Mouse (Mus musculus): ENCODE measurements around the gene Miga1. TPM values are rescaled to one million over a fixed set of nuclear protein-coding genes. Genes with fewer than 3 reads are reported as not detected.

The Miga1 gene
- polyA plus RNA-seq, 1 experiment from 2014 or later: 19.0 TPM

DNA sequence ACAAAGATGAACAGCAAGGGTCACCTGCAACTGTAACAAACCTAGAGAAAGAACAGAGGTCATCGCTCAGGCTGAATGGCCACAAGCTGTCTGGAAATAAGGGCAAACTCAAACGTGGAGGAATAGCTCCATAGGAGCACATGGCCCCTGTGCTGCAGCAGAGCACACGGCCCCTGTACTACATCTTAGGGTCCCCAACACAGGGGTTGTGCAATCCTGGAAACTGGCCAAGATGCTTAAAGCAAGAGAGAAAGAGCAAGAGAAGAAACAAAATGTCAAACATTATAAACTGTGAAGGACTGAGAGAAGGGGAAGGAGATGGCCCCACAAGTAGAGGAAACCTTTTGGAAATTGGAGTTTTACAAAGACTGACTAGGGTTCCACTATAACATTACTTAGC lies 45.8 kb downstream of the Miga1 start:
- Histone ChIP-seq H3K4me3 (ENCODE audit: low read length) (no peak overlapping the region), H3K4me1 (ENCODE audit: control insufficient read depth, insufficient read depth, low read depth, low read length) (no peaks in the 10 kb centered on the region), H3K4me2 (ENCODE audit: low read length) (no peak overlapping the region), H3K27ac (ENCODE audit: low read depth, low read length) (no peak overlapping the region), H3K36me3 (ENCODE audit: control insufficient read depth, insufficient read depth, low read length) (peaks cover 19% of the 10 kb centered on the region; the same call in 1 of the 2 replicates), H3K27me3 (replicated peaks; ENCODE audit: control insufficient read depth, insufficient read depth, low read length) (no peaks in the 10 kb centered on the region), H3K9ac (ENCODE audit: low read depth, low read length) (no peak overlapping the region), H3K9me3 (ENCODE audit: control insufficient read depth, low read length) (no peaks in the 10 kb centered on the region)
- ATAC-seq: no peak
- 77% methylated on average over 3 of the region's 3 CpGs for WGBS

DNA sequence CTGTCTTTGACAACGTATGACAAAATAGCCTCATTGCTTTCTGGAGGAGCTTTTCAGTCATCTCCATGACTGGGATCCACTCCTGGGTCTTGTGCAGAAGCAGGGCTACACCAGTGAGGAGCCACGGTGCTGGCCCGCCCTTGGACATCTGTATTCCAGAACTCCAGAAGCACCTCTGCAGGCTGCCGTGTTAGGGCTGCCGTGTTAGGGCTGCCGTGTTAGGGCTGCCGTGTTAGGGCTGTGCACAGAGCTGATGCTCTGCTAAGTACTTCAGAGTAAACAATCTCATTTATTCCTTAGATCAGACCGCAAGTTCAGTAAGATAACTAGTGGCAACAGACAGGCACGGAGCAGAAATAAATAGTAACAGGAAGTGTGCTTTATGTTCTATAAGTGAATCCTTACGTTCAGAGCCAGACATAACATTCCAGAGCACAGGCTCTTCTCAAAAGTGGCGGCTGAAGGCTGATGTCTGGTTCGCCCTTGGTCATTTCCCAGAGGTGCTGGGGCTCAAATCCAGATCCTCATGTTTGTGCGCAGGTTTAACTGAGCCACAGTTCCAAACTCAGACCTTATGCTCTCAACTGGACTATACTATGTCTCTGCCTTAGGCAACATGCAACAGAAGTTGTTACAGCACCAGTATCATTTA lies 46.6 kb downstream of the Miga1 start:
- no peak overlapping the region for H3K4me2 ChIP-seq (ENCODE audit: low read length)
- no peaks in the 10 kb centered on the region for H3K9me3 ChIP-seq (ENCODE audit: control insufficient read depth, low read length)
- 86% methylated on average over 13 of the region's 13 CpGs for WGBS
- no peak overlapping the region for H3K9ac ChIP-seq (ENCODE audit: low read depth, low read length)
- H3K27ac ChIP-seq (ENCODE audit: low read depth, low read length): no peak overlapping the region
- H3K4me3 ChIP-seq (ENCODE audit: low read length): no peak overlapping the region
- ATAC-seq: no peak
- H3K27me3 ChIP-seq (replicated peaks; ENCODE audit: control insufficient read depth, insufficient read depth, low read length): no peaks in the 10 kb centered on the region
- no peaks in the 10 kb centered on the region for H3K4me1 ChIP-seq (ENCODE audit: control insufficient read depth, insufficient read depth, low read depth, low read length)
- peaks cover 19% of the 10 kb centered on the region; the same call in 1 of the 2 replicates for H3K36me3 ChIP-seq (ENCODE audit: control insufficient read depth, insufficient read depth, low read length)

DNA sequence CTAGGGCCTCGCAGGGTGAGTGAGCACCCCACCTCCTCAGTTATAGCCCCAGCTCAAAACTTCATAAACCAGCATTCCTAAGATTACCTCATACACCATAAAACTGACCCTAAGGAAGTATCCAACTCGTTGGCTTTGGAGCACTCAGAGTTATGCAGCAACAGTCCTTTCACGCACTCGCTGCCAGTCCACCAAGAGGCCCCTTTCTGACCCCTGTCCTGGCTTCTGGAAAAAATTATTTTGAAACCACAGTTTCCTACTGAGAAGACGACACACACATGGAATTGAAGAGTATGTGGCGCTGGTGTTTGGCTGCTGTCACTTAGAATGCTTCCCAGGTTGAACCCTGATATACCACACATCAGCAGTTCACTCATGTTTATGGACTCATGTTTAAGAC lies 48.3 kb downstream of the Miga1 start:
- H3K4me2 ChIP-seq (ENCODE audit: low read length): no peak overlapping the region

DNA sequence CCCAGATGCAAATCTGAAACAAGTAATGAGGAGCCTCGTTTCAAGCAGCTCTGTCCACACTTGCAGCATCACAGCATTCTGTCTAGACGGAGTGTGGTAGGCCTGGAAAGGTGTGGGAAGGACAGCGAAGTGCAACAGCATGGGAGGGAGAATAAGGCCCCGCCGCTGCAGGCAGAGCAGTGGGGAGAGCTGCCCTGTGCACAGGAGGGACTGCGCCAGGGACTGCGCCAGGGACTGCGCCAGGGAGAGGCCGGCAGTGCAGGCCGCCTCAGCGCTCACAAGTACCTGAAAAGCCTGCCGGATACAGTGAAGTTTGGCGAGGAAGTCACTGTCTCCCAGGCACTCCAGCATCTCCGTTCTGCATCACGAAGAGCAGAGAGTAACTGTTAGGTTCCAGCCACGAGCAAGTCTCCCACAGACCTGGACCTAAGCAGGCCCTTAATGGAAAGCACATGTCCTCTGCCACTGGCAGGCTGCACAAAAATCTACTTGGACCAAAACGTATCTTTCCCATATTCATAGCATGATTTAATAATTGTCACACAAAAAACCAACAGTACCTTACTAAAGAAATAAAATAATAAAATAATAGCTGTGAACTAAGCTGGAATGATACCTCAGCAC lies 49.9 kb downstream of the Miga1 start:
- Histone ChIP-seq H3K9ac (ENCODE audit: low read depth, low read length) (no peak overlapping the region), H3K4me3 (ENCODE audit: low read length) (no peak overlapping the region), H3K4me2 (ENCODE audit: low read length) (no peak overlapping the region), H3K9me3 (ENCODE audit: control insufficient read depth, low read length) (no peaks in the 10 kb centered on the region), H3K36me3 (ENCODE audit: control insufficient read depth, insufficient read depth, low read length) (peaks cover 24% of the 10 kb centered on the region), H3K27ac (ENCODE audit: low read depth, low read length) (no peak overlapping the region), H3K4me1 (ENCODE audit: control insufficient read depth, insufficient read depth, low read depth, low read length) (no peaks in the 10 kb centered on the region), H3K27me3 (replicated peaks; ENCODE audit: control insufficient read depth, insufficient read depth, low read length) (no peaks in the 10 kb centered on the region)
- ATAC-seq: no peak
- 83% methylated on average over 15 of the region's 17 CpGs for WGBS

More for the DNA sequence above, 48.3 kb downstream of the Miga1 start:
- no peak overlapping the region for H3K4me3 ChIP-seq (ENCODE audit: low read length)
- H3K27ac ChIP-seq (ENCODE audit: low read depth, low read length): no peak overlapping the region
- 91% methylated on average over 6 of the region's 6 CpGs for WGBS
- peaks cover 28% of the 10 kb centered on the region for H3K36me3 ChIP-seq (ENCODE audit: control insufficient read depth, insufficient read depth, low read length)
- ATAC-seq: no peak
- H3K27me3 ChIP-seq (replicated peaks; ENCODE audit: control insufficient read depth, insufficient read depth, low read length): no peaks in the 10 kb centered on the region
- H3K4me1 ChIP-seq (ENCODE audit: control insufficient read depth, insufficient read depth, low read depth, low read length): no peaks in the 10 kb centered on the region
- no peak overlapping the region for H3K9ac ChIP-seq (ENCODE audit: low read depth, low read length)
- no peaks in the 10 kb centered on the region for H3K9me3 ChIP-seq (ENCODE audit: control insufficient read depth, low read length)

DNA sequence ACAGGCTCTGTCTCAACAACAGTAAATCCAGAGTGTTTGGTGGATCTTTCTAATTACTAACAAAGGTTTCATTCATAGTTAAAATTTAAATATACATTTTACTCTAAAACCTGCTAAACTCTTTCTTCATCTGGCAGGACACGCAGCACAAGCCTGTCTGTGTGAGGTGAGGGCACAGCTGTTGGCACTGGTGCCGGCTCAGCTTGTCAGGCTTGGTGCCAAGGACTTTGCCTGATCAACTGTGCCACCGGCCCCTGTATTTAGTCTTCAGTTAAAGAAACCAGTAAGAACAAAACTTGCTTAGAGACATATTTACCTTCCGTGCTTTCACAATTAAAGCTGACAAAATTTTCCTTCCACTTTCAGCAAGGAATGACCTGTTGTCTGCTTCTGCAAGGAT lies 51.5 kb downstream of the Miga1 start:
- Histone ChIP-seq H3K4me2 (ENCODE audit: low read length) (no peak overlapping the region), H3K4me3 (ENCODE audit: low read length) (no peak overlapping the region), H3K4me1 (ENCODE audit: control insufficient read depth, insufficient read depth, low read depth, low read length) (no peaks in the 10 kb centered on the region), H3K27ac (ENCODE audit: low read depth, low read length) (no peak overlapping the region), H3K9ac (ENCODE audit: low read depth, low read length) (no peak overlapping the region), H3K36me3 (ENCODE audit: control insufficient read depth, insufficient read depth, low read length) (peaks cover 25% of the 10 kb centered on the region), H3K27me3 (replicated peaks; ENCODE audit: control insufficient read depth, insufficient read depth, low read length) (no peaks in the 10 kb centered on the region), H3K9me3 (ENCODE audit: control insufficient read depth, low read length) (no peaks in the 10 kb centered on the region)
- ATAC-seq: no peak
- WGBS: 71% methylated on average over 4 of the region's 4 CpGs

DNA sequence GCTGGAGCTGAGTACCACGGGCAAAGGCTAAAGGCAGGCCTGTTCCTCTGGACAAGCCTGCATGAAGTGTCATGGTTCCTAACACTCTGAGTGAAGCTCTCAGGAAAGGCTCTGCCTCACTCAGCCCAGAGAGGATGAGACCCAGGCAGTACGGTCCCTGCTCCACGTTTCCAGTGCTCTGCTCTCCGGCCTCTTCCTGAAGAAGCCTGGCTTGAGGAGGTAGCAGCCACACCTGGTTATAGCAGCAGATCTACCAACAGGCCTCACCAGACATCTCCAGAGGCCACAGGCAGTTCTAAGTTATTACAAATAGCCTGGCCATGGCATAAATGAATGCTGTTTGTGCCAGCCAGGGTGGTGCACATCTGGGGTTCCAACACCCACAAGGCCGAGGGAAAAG lies 51.9 kb downstream of the Miga1 start:
- peaks cover 23% of the 10 kb centered on the region for H3K36me3 ChIP-seq (ENCODE audit: control insufficient read depth, insufficient read depth, low read length)
- WGBS: 87% methylated on average over 5 of the region's 5 CpGs
- H3K27me3 ChIP-seq (replicated peaks; ENCODE audit: control insufficient read depth, insufficient read depth, low read length): no peaks in the 10 kb centered on the region
- H3K27ac ChIP-seq (ENCODE audit: low read depth, low read length): no peak overlapping the region
- ATAC-seq: no peak
- H3K9me3 ChIP-seq (ENCODE audit: control insufficient read depth, low read length): no peaks in the 10 kb centered on the region
- no peak overlapping the region for H3K9ac ChIP-seq (ENCODE audit: low read depth, low read length)
- H3K4me2 ChIP-seq (ENCODE audit: low read length): no peak overlapping the region
- no peak overlapping the region for H3K4me3 ChIP-seq (ENCODE audit: low read length)
- no peaks in the 10 kb centered on the region for H3K4me1 ChIP-seq (ENCODE audit: control insufficient read depth, insufficient read depth, low read depth, low read length)

DNA sequence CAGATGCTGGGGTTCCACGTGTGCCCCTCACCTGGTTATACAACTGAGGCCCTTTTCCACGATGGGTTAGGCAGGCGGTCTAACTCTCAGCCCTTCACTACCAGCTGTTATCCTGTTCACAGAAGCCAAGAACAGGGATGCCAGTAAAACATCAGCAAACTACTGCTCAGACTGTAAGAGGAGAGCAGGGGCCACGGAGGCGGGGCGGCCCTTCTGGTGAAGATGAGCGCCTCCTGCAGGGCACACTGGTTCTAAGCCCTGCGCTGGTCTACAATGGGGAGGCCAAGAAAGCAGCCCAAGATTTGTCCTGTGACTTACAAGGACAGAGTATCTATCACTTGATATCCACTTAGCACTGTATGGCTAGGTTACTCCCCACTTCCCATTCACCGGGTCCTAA lies 52.4 kb downstream of the Miga1 start:
- no peaks in the 10 kb centered on the region for H3K9me3 ChIP-seq (ENCODE audit: control insufficient read depth, low read length)
- 84% methylated on average over 9 of the region's 9 CpGs for WGBS
- no peak overlapping the region for H3K4me3 ChIP-seq (ENCODE audit: low read length)
- no peak overlapping the region for H3K9ac ChIP-seq (ENCODE audit: low read depth, low read length)
- H3K27me3 ChIP-seq (replicated peaks; ENCODE audit: control insufficient read depth, insufficient read depth, low read length): no peaks in the 10 kb centered on the region
- peaks cover 27% of the 10 kb centered on the region for H3K36me3 ChIP-seq (ENCODE audit: control insufficient read depth, insufficient read depth, low read length)
- no peaks in the 10 kb centered on the region for H3K4me1 ChIP-seq (ENCODE audit: control insufficient read depth, insufficient read depth, low read depth, low read length)
- no peak overlapping the region for H3K4me2 ChIP-seq (ENCODE audit: low read length)
- H3K27ac ChIP-seq (ENCODE audit: low read depth, low read length): no peak overlapping the region
- ATAC-seq: no peak

DNA sequence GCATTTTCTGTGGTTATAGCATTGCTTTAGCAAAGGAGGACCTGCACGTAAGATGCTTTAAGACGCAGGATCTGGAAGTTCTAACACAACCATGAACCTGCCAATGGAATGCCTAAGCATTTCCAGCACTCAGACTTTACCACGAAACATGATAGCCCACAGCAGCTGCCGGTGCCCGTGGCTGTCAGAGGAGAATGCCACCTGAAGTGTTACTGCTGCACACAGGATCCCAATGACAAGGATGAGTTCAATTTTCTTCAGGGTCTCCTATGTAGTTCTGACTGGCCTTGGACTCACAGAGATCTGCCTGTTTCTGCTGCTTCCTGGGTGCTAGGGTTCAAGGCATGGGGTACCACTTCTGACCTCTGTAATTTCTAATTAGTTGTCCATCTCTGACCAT lies 55.4 kb downstream of the Miga1 start:
- no peak overlapping the region for H3K27ac ChIP-seq (ENCODE audit: low read depth, low read length)
- H3K4me3 ChIP-seq (ENCODE audit: low read length): no peak overlapping the region
- H3K4me2 ChIP-seq (ENCODE audit: low read length): no peak overlapping the region
- H3K9me3 ChIP-seq (ENCODE audit: control insufficient read depth, low read length): no peaks in the 10 kb centered on the region
- ATAC-seq: no peak
- H3K4me1 ChIP-seq (ENCODE audit: control insufficient read depth, insufficient read depth, low read depth, low read length): no peaks in the 10 kb centered on the region
- no peak overlapping the region for H3K9ac ChIP-seq (ENCODE audit: low read depth, low read length)
- no peaks in the 10 kb centered on the region for H3K27me3 ChIP-seq (replicated peaks; ENCODE audit: control insufficient read depth, insufficient read depth, low read length)
- 95% methylated on average over 5 of the region's 5 CpGs for WGBS
- peaks cover 26% of the 10 kb centered on the region for H3K36me3 ChIP-seq (ENCODE audit: control insufficient read depth, insufficient read depth, low read length)

DNA sequence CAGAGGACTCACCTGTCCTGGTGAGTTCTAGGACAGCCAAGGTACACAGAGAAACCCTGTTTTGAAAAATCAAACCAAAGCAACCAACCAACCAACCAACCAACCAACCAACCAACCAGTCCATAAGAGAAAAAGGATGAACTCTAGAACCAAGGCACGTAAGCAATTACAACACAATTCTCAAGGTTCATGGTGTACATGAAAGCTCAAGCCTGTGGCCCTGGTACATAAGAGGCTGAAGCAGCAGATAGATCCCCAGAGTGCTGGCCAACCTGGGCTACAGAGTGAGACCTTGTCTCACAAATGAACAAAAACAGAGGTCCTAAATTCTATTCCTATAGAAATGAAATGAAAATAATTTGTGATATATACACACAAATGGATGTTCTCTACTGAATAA lies 55.9 kb downstream of the Miga1 start:
- Histone ChIP-seq H3K9me3 (ENCODE audit: control insufficient read depth, low read length) (no peaks in the 10 kb centered on the region), H3K27me3 (replicated peaks; ENCODE audit: control insufficient read depth, insufficient read depth, low read length) (no peaks in the 10 kb centered on the region), H3K4me1 (ENCODE audit: control insufficient read depth, insufficient read depth, low read depth, low read length) (no peaks in the 10 kb centered on the region), H3K27ac (ENCODE audit: low read depth, low read length) (no peak overlapping the region), H3K4me3 (ENCODE audit: low read length) (no peak overlapping the region), H3K9ac (ENCODE audit: low read depth, low read length) (no peak overlapping the region), H3K4me2 (ENCODE audit: low read length) (no peak overlapping the region), H3K36me3 (ENCODE audit: control insufficient read depth, insufficient read depth, low read length) (peaks cover 26% of the 10 kb centered on the region)
- ATAC-seq: no peak
- WGBS: 100% methylated on average over 1 of the region's 1 CpGs
